Mouse (Mus musculus): ENCODE results near the gene Prdm4.

Prdm4 gene

DNA sequence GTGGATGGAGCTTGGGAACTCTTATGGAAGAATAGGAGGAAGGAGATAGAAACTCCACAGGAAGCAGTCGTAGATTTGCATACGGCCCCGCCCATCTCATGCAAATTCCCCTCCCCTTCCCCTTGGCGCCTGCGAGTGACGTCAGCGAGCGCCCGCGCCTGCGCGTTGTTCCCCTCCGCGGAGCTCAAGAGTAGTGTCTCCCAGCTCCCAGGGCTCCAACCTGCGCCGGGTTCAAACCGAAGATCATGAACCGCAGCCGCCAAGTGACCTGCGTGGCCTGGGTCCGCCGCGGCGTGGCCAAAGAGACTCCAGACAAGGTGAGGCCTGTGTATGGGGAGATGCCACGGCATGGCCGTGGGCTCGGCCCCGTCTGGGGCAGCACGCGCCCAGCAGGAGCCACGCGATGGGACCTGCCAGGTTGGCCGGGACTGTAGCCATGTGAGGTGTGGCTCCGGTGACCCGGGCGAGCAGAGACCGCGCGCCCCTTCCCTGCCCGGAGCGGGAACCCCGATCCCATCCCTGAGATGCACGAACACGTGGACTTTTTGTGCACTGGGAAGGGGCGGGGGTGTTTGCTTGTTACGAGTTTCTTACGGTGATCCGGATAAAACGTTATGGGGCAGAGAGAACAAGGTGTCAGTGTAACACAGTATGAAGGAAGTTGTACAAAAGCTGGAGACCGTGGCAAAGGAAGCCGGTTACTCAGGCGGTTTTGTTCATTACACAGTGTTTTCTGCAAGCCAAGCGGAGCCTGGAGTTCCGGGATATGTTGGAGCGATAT, 45.1 kb downstream of the Prdm4 start:
- peak; percentile 92 for DNase-seq

DNA sequence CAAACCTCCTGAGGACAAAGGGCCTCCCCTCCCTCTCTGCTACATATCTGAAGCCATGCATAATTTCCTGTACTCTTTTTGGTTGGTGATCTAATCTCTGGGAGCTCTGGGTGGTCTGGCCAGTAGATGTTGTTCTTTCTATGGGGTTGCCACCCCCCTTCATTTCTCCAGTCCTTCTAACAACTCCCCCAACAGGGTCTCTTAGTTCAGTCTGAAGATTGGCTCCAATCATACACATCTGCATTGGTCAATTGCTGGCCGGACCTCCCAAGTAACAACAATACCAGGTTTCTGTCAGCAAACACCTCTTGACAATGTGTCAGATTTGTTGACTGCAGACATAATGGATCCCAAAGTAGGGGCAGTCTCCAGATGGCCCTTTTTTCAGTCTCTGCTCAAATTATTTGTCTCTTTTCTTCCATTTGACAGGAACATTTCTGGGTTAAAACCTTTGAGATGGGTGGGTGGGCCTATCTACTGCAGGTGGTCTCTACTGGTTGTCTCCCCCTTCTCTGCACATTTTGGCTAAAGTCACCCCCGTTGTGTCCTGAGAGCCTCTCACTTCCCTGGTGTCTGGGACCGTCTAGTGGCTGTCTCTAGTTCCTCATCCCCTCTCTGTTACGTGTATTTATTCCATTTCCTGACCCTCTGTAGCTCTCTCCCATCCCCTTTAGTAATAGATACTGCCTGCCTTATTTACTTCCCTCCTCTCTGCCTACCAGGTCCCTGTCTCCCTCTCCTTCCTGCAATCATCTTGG, 70.7 kb downstream of the Prdm4 start:
- DNase-seq = no peak
